Mouse (Mus musculus) liver, adult 2 months (tissue): ENCODE measurements at regions not wholly inside any gene's neighbourhood (a gene's known extent, or its start where the extent isn't known, plus 50 kb on each side); places are given as distances from the start of the nearest gene placed in this dataset.

Experiments used
- CTCF ChIP-seq: fragments of 200-500 bp; IDR thresholded peaks from 2 replicates; pipeline ENCODE4 v1.5.1; 2011; ENCODE audit warnings: low read depth, low read length, control low read depth
- POLR2A ChIP-seq: fragments of 200-500 bp; IDR thresholded peaks from 2 replicates; pipeline ENCODE4 v1.6.1; 2011; ENCODE audit warnings: low read length, control low read depth; ENCODE audit not compliant: insufficient read depth; ENCODE audit errors: extremely low read depth

DNA sequence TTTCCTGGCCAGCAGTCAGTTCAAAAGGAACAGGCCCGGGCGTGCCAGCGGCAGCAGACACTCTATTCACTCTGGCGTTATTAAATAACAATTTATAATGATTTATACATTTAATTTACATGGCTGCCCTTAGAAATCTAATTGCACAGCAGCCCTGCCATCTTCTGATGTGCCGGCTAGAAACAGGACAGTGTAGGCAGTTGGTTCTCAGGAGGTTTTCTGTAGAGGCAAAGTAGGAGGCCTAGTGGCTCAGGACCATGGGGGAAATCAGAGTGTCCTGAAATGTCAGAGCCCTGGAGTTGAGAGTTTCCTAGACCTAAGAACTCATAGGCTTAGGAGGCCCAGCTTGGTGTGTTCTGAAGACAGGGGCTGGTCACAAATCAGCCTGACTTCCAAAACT, 225.2 kb upstream of the Foxq1 start:
- TF ChIP-seq POLR2A (no peak), CTCF (no peak)
